In the genomic region with DNA sequence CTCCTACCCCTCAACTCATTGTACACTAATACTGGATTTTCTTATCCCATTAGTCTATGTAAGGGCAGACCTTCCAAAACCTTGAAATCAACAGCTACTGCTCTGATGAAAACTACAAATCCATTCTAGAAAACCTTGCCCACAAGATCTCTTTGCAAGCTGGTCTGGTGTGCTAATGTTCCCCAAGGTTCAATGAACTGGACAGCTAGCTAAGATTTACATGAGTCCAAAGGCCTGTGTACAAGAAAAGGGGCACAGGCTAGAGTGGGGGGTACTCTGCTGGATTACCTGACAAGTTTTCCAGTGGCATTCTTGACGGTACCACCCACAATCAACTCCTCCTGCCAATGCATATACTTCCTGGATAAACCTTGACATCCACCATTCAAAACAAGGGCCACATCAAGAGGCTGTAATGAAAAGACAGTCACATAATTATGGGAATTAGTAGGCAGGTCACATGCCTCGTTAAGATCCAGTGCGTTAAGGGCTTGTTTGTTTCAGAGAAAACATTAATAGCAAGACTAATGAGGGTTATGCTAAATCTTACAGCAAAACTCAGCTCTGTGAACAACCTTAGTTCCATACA, we compare ENCODE assay signal across 19 mouse cellular contexts. TPM values are rescaled to one million over a fixed set of nuclear protein-coding genes. Genes with fewer than 3 reads are reported as not detected.
DNase-seq lines count a peak whose midpoint lies in the region; ATAC-seq and TF ChIP-seq lines count a peak whose summit lies in the region.
"Had no signal": no experiment of that assay in that cellular context is flagged by ENCODE, and none has a peak within 500 bp of the region (broad histone marks: within the 10 kb centered on the region; RNA-seq: fewer than 3 reads in every experiment).

No protein-coding gene starts in this region.

- H3K4me1 ChIP-seq in intestine, postnatal 0 days (replicated peaks; ENCODE audit: control insufficient read depth, insufficient read depth, low read length): 0 out of 2 replicates have a peak, but pooled peaks cover 2% of the 10 kb centered on the region
- 0 out of 2 replicates have a peak, but pooled peaks cover 6% of the 10 kb centered on the region for H3K4me1 ChIP-seq in intestine, embryonic 16.5 days (ENCODE audit: control insufficient read depth, insufficient read depth, low read length)
- H3K4me1 ChIP-seq in kidney, embryonic 14.5 days (ENCODE audit: control insufficient read depth, insufficient read depth, low read length): no peaks in the 10 kb centered on the region
- peaks cover 56% of the 10 kb centered on the region for H3K4me1 ChIP-seq in forebrain, embryonic 13.5 days
- H3K4me1 ChIP-seq: liver, embryonic 13.5 days had no signal

- no peak for TF ChIP-seq CTCF in intestine, postnatal 0 days (IDR thresholded peaks at IDR 0.05; ENCODE audit: low read depth)
- TF ChIP-seq CTCF in brain, embryonic 14.5 days (IDR thresholded peaks at IDR 0.05; ENCODE audit: borderline replicate concordance, extremely low read depth, insufficient read depth, insufficient read length): no peak

- ATAC-seq in intestine, postnatal 0 days: no peak
- no peak for ATAC-seq in intestine, embryonic 16.5 days
- ATAC-seq in kidney, embryonic 14.5 days (ENCODE audit: low FRiP score, low TSS enrichment): no peak
- ATAC-seq in forebrain, embryonic 13.5 days: peak; percentile 52

- H3K27ac ChIP-seq in intestine, postnatal 0 days (ENCODE audit: low read depth, low read length): 0 out of 2 replicates have a peak overlapping the region, but pooled peaks have one; percentile 21
- H3K27ac ChIP-seq in intestine, embryonic 16.5 days (ENCODE audit: low read length): no peak overlapping the region
- no peak overlapping the region for H3K27ac ChIP-seq in kidney, embryonic 14.5 days (ENCODE audit: low read depth, low read length)
- peak overlapping the region; percentile 69; the same call in 1 of the 2 replicates for H3K27ac ChIP-seq in forebrain, embryonic 13.5 days
- H3K27ac ChIP-seq: embryonic facial prominence, embryonic 10.5 days; liver, embryonic 13.5 days had no signal

- no peak for TF ChIP-seq POLR2A in brain, embryonic 14.5 days (IDR thresholded peaks at IDR 0.05; ENCODE audit: borderline replicate concordance, extremely low read depth, insufficient read depth, insufficient read length, poor library complexity, severe bottlenecking)

- 0 out of 2 replicates have a peak overlapping the region, but pooled peaks have one; percentile 21 for H3K4me2 ChIP-seq in intestine, postnatal 0 days (replicated peaks; ENCODE audit: low read depth)
- no peak overlapping the region for H3K4me2 ChIP-seq in intestine, embryonic 16.5 days (ENCODE audit: low read depth, low read length)
- H3K4me2 ChIP-seq in kidney, embryonic 14.5 days (replicated peaks; ENCODE audit: low read depth, low read length): no peak overlapping the region
- H3K4me2 ChIP-seq in forebrain, embryonic 13.5 days: peak overlapping the region; percentile 35; the same call in 1 of the 2 replicates
- H3K4me2 ChIP-seq: liver, embryonic 13.5 days; midbrain, embryonic 12.5 days had no signal

- peaks cover 64% of the 10 kb centered on the region for H3K36me3 ChIP-seq in intestine, postnatal 0 days (ENCODE audit: control insufficient read depth, insufficient read depth)
- peaks cover 35% of the 10 kb centered on the region for H3K36me3 ChIP-seq in intestine, embryonic 16.5 days (ENCODE audit: control insufficient read depth, insufficient read depth, low read length)
- peaks cover 77% of the 10 kb centered on the region for H3K36me3 ChIP-seq in kidney, embryonic 14.5 days (ENCODE audit: control insufficient read depth, insufficient read depth, low read length)
- peaks cover 49% of the 10 kb centered on the region for H3K36me3 ChIP-seq in forebrain, embryonic 13.5 days (ENCODE audit: poor library complexity, severe bottlenecking)

- no peaks in the 10 kb centered on the region for H3K27me3 ChIP-seq in intestine, postnatal 0 days (replicated peaks; ENCODE audit: control insufficient read depth, insufficient read depth, low read length)
- no peaks in the 10 kb centered on the region for H3K27me3 ChIP-seq in intestine, embryonic 16.5 days (replicated peaks; ENCODE audit: control insufficient read depth, insufficient read depth, low read length)
- H3K27me3 ChIP-seq in kidney, embryonic 14.5 days (ENCODE audit: control insufficient read depth, insufficient read depth, low read length): no peaks in the 10 kb centered on the region
- peaks cover 34% of the 10 kb centered on the region for H3K27me3 ChIP-seq in forebrain, embryonic 13.5 days
- H3K27me3 ChIP-seq: liver, embryonic 13.5 days; midbrain, embryonic 12.5 days had no signal

- no peaks in the 10 kb centered on the region for H3K9me3 ChIP-seq in intestine, postnatal 0 days (ENCODE audit: control insufficient read depth)
- H3K9me3 ChIP-seq in intestine, embryonic 16.5 days (ENCODE audit: control insufficient read depth, low read length): no peaks in the 10 kb centered on the region
- no peaks in the 10 kb centered on the region for H3K9me3 ChIP-seq in kidney, embryonic 14.5 days (ENCODE audit: control insufficient read depth, low read length)
- no peaks in the 10 kb centered on the region for H3K9me3 ChIP-seq in forebrain, embryonic 13.5 days (replicated peaks)
- H3K9me3 ChIP-seq: embryonic facial prominence, embryonic 10.5 days; liver, embryonic 13.5 days; midbrain, embryonic 12.5 days had no signal

- 70% methylated on average over 3 of the region's 3 CpGs for WGBS in intestine, postnatal 0 days
- 68% methylated on average over 3 of the region's 3 CpGs for WGBS in intestine, embryonic 16.5 days
- WGBS in kidney, embryonic 14.5 days: 84% methylated on average over 3 of the region's 3 CpGs
- 17% methylated on average over 3 of the region's 3 CpGs for WGBS in forebrain, embryonic 13.5 days

- peak; percentile 24 for DNase-seq in kidney, postnatal 14 days
- DNase-seq in brain, embryonic 14.5 days (ENCODE audit: low read depth): peak; percentile 87
- DNase-seq in adrenal gland, postnatal 4 days (ENCODE audit: low spot score in 2 of 2): no peak
- no peak for DNase-seq in adrenal gland, postnatal 14 days
- DNase-seq: adrenal gland, postnatal 10 days; cerebellum, adult 9-11 months; liver, embryonic 13.5 days; lung, adult 2 months; lung, postnatal 14 days; right cerebral cortex, adult 18-20 months; right cerebral cortex, postnatal 4 days; thymus, postnatal 14 days had no signal

- no peak overlapping the region for H3K4me3 ChIP-seq in intestine, postnatal 0 days (ENCODE audit: low read depth, low read length)
- no peak overlapping the region for H3K4me3 ChIP-seq in intestine, embryonic 16.5 days (ENCODE audit: low read length)
- no peak overlapping the region for H3K4me3 ChIP-seq in kidney, embryonic 14.5 days (ENCODE audit: low read length)
- H3K4me3 ChIP-seq in forebrain, embryonic 13.5 days: no peak overlapping the region
- H3K4me3 ChIP-seq: embryonic facial prominence, embryonic 10.5 days; left cerebral cortex, adult 2 months; liver, embryonic 13.5 days; midbrain, embryonic 12.5 days had no signal

- H3K9ac ChIP-seq in intestine, postnatal 0 days (ENCODE audit: low read depth, low read length): no peak overlapping the region
- no peak overlapping the region for H3K9ac ChIP-seq in intestine, embryonic 16.5 days (ENCODE audit: low read depth, low read length)
- no peak overlapping the region for H3K9ac ChIP-seq in kidney, embryonic 14.5 days (ENCODE audit: low read depth, low read length)
- no peak overlapping the region for H3K9ac ChIP-seq in forebrain, embryonic 13.5 days
- H3K9ac ChIP-seq: liver, embryonic 13.5 days; midbrain, embryonic 12.5 days had no signal

RNA-seq across cellular contexts. Expression of gene Ptch1, which starts 30.5 kb away (rescaled TPM):
- 11.0 and 11.9 TPM in 2 replicates for polyA plus RNA-seq in intestine, postnatal 0 days (2015; fragmentation: Nextera tagmentation; extraction: Ambion mirVana)
- 24.5 and 25.5 TPM in 2 replicates for polyA plus RNA-seq in intestine, embryonic 16.5 days (2015; fragmentation: Nextera tagmentation; extraction: Ambion mirVana)
- polyA plus RNA-seq in kidney, embryonic 14.5 days (2014; fragmentation: Nextera tagmentation; extraction: Ambion mirVana): 17.9 and 28.2 TPM in 2 replicates
- polyA plus RNA-seq in brain, embryonic 14.5 days (2012; rRNA removed): 23.3 and 37.6 TPM in 2 replicates
- polyA plus RNA-seq in forebrain, embryonic 13.5 days (2015; fragmentation: Nextera tagmentation; extraction: Ambion mirVana): 11.3 and 16.0 TPM in 2 replicates
- 10 to 100 TPM; 80.5 to 82.9 TPM for total RNA-seq in adrenal gland, postnatal 4 days (2021)
- 38.6 and 39.5 TPM in 2 replicates for total RNA-seq in adrenal gland, postnatal 14 days (2021)

RNA-seq across cellular contexts. Expression of gene Fancc, which starts 45.8 kb away (rescaled TPM):
- polyA plus RNA-seq in intestine, postnatal 0 days (2015; fragmentation: Nextera tagmentation; extraction: Ambion mirVana): 5.1 and 6.5 TPM in 2 replicates
- 15.4 and 19.0 TPM in 2 replicates for polyA plus RNA-seq in intestine, embryonic 16.5 days (2015; fragmentation: Nextera tagmentation; extraction: Ambion mirVana)
- 18.3 and 24.5 TPM in 2 replicates for polyA plus RNA-seq in kidney, embryonic 14.5 days (2014; fragmentation: Nextera tagmentation; extraction: Ambion mirVana)
- 12.7 and 16.1 TPM in 2 replicates for polyA plus RNA-seq in brain, embryonic 14.5 days (2012; rRNA removed)
- polyA plus RNA-seq in forebrain, embryonic 13.5 days (2015; fragmentation: Nextera tagmentation; extraction: Ambion mirVana): 13.7 and 18.1 TPM in 2 replicates
- total RNA-seq in adrenal gland, postnatal 4 days (2021): 10 to 100 TPM; 17.1 to 18.9 TPM
- total RNA-seq in adrenal gland, postnatal 14 days (2021): 8.9 and 14.0 TPM in 2 replicates

Comparison
In these comparisons a context has a peak if more than half of its experiments do, and no peak if none do; other contexts are left out.
1. H3K27ac ChIP-seq: peak in intestine, postnatal 0 days (single experiment) and forebrain, embryonic 13.5 days (single experiment); none in intestine, embryonic 16.5 days (single experiment) and kidney, embryonic 14.5 days (single experiment).
2. H3K4me2 ChIP-seq: peak in intestine, postnatal 0 days (single experiment) and forebrain, embryonic 13.5 days (single experiment); none in intestine, embryonic 16.5 days (single experiment) and kidney, embryonic 14.5 days (single experiment).
3. DNase-seq: peak in kidney, postnatal 14 days (single experiment) and brain, embryonic 14.5 days (single experiment); none in adrenal gland, postnatal 4 days (0 of 2) and adrenal gland, postnatal 14 days (single experiment).